Mouse (Mus musculus): ENCODE data around the gene Plcg1. TPM values are rescaled to one million over a fixed set of nuclear protein-coding genes. Genes with fewer than 3 reads are reported as not detected.

Plcg1 gene
- total RNA-seq, 2 experiments from 2014 or later = 7.5 to 11.6 TPM

- no peak for ATAC-seq (replicated peaks; ENCODE audit: low FRiP score, poor library complexity, severe bottlenecking)
Measured at GRCm38 (mm10) chr2:160767201-160767600, 36.1 kb downstream of the Plcg1 start.

DNA sequence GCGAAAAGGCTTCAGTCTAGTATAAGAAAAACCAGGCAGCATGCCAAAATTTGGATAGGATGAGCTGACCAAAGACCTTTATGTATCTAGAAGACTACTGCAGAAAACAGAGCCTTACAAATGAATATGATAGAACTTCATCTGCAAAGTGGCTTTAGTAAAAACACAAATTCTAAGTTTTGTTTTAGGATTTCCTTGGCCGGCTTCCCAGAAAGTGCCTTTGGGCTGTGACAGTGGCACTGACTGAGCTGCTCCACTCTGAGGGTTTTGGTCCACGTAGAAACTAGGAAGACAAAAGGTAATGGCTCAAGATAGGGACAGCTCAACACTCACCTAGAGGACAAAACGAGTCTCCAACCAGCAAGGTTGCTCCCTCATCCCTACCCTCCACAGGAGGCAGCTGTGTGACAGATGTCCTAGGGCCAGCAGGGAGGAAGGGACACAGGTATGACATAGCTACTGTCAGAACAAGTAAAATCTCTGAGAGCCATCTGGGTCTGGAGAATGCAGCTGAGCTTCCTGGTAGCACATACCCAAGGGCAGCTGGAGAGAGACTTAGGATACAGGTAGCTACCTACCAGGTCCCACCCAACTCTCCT, 37.1 kb downstream of the Plcg1 start:
- ATAC-seq (replicated peaks; ENCODE audit: low FRiP score, poor library complexity, severe bottlenecking) = no peak

DNA sequence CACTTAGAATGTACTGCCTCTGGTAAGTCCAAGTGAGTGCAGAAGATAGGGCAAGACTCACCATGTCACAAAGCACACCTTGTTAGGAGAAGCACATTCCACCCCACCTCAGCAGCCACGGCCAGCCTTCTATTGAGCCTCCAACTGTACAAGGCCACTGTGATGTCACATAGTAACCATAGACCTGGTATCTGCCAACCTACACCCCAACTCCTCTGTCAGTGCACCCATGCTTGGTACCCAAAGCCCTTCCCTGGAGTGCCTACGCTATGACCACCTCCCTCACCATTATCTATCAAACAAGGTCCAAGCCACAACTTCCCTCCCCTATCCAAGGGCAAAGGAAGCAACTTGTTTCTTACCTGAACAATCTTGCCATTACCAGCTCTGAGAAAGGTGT, 37.9 kb downstream of the Plcg1 start:
- ATAC-seq (replicated peaks; ENCODE audit: low FRiP score, poor library complexity, severe bottlenecking) = no peak

- no peak for ATAC-seq (replicated peaks; ENCODE audit: low FRiP score, poor library complexity, severe bottlenecking)
Measured at GRCm38 (mm10) chr2:160770409-160770808, 39.3 kb downstream of the Plcg1 start.

DNA sequence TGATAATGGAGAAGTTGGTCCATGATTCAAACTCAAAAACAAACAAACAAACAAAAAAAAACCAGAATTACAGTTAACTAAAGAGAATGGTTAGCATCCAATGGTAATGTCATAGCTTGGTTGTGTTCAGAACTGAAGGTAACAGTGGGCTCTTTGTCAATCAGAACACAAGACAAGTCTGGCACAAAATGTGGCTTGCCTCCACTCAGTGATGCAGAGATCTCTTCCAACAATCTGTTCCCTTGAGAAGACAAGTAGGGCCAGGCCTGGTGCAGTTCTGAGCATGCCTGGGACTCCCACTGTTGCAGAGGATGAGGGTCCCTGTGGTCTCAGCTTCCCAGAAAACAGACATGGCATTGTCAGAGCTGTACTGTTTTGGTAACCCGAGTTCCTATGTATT, 39.8 kb downstream of the Plcg1 start:
- ATAC-seq (replicated peaks; ENCODE audit: low FRiP score, poor library complexity, severe bottlenecking) = no peak

DNA sequence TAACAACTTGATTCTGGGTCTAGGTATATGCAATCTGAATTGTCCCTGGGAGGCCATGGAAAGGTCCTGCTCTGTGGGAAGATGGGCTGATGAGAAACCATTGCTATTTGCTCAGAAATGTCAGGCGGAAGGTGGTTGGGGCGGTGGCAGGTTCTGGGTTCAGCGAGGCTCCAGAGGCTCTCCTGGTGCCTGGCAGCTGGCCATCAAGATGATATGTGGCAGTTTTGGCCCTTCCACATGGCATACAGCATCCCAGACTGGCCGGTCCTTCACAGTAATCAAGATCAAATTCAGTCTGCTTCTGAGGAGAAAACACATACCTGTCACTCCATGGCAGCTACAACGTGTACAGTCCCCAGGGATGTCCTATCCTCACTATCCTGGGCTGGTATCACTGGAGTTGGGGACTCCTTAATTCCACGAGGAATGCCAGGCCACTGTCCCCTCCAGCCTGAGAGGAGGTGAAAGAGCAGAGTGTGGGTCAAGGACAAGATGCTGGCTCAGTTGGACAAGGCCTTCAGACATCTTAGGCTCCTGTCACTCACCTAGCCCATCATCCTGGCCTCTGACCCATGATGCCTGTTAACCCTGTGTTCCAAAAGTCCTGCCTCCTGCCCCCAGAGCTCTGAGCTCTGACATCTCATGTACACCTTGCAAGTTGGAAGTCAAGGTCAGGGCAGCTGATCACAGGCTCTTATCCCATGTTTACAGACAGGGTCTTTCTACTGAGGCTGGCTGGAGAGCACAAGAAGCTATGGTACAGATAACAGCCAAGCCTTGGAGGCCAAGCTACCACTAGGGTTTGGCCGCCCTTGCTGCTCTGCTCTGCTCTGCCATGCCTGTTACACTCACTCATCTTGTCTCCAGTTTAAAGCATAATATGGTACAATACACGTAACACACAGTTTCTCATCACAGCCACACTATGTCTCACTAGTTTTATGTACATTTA, 40.5 kb downstream of the Plcg1 start:
- no peak for ATAC-seq (replicated peaks; ENCODE audit: low FRiP score, poor library complexity, severe bottlenecking)

- ATAC-seq (replicated peaks; ENCODE audit: low FRiP score, poor library complexity, severe bottlenecking) = no peak
Measured at GRCm38 (mm10) chr2:160778034-160778433, 46.9 kb downstream of the Plcg1 start.

GRCm38 (mm10) chr2:160780154-160780833, 49.2 kb downstream of the Plcg1 start:
- no peak for ATAC-seq (replicated peaks; ENCODE audit: low FRiP score, poor library complexity, severe bottlenecking)

DNA sequence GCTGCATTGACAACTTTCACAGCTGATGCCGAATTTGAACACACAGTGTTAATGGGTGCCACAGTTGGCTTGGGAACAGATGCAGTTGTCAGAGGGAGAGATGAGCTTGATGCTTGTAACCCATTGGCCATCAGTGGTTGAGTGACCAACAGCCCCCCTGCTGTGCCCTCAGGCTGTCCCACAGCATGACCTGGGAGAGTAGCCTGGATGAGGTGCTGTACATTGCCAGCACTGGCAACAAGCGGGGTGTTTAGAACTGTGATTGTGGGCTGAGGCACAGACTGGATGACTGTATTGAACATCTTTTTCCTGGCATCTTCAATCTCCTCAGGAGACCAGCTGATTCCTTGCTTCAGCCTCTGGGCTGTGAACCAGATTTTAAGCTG, 49.7 kb downstream of the Plcg1 start:
- no peak for ATAC-seq (replicated peaks; ENCODE audit: low FRiP score, poor library complexity, severe bottlenecking)

- ATAC-seq (replicated peaks; ENCODE audit: low FRiP score, poor library complexity, severe bottlenecking) = no peak
Measured at GRCm38 (mm10) chr2:160786333-160786732, 55.2 kb downstream of the Plcg1 start.

DNA sequence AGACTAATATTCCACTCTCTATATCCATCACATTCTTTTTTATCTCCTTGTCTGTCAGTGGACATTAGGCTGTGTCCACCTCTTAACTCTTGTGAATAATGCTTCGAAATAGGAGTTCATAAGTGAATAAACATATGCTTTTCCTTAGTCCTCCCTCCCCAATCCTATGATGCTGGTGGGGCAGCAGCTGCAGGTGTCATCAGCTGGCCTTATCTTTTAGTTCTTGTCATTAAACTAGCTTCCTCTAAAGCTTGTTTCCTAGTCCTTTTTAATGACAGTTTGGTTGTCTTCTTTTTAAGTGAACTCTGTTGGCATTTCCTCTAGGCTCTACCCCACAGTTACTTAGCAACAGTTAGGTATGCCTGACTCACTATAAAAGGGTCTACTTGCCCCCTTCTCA, 57.9 kb downstream of the Plcg1 start:
- ATAC-seq (replicated peaks; ENCODE audit: low FRiP score, poor library complexity, severe bottlenecking) = no peak

DNA sequence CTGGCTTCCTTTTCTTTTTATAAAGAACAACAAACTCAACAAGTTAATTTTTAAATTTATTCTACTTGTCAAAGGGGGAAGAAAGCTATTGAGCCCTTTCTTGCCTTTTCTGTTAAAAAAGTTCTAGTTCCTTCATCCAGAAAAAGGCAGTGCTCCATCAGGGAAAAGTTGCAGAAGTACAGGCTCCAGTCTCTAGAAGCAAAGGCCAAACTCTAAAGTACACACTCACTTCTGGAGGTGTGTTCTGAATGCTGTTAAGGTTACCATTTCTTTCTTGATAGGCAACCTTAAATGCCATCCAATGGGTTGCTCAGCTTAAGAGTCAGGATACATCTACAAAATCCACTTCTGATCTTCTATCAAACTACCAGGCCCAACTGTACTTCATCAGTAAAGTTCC, 58.6 kb downstream of the Plcg1 start:
- no peak for ATAC-seq (replicated peaks; ENCODE audit: low FRiP score, poor library complexity, severe bottlenecking)

- ATAC-seq (replicated peaks; ENCODE audit: low FRiP score, poor library complexity, severe bottlenecking) = no peak
Measured at GRCm38 (mm10) chr2:160793117-160793516, 62.0 kb downstream of the Plcg1 start.

DNA sequence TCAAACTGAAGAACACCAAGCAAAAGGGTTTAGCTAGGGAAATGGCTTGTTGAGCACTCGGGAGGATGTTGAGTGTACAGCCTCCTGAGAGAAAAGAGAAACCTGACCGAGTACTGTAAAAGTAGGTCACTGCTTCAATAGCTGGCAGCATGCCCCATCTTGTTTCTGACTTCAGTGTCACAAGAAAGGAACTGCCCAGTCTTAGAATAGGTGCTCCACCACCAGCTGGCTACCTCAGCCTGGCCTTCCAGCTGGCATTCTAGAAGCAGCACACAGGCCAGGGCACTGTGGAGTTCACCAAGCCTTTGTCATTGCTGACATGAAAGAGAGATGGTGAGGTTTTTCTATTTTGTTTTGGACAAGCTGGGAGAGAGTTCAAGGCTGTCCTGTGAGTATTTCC, 65.9 kb downstream of the Plcg1 start:
- ATAC-seq (replicated peaks; ENCODE audit: low FRiP score, poor library complexity, severe bottlenecking) = no peak

GRCm38 (mm10) chr2:160798206-160798605, 67.1 kb downstream of the Plcg1 start:
- no peak for ATAC-seq (replicated peaks; ENCODE audit: low FRiP score, poor library complexity, severe bottlenecking)

DNA sequence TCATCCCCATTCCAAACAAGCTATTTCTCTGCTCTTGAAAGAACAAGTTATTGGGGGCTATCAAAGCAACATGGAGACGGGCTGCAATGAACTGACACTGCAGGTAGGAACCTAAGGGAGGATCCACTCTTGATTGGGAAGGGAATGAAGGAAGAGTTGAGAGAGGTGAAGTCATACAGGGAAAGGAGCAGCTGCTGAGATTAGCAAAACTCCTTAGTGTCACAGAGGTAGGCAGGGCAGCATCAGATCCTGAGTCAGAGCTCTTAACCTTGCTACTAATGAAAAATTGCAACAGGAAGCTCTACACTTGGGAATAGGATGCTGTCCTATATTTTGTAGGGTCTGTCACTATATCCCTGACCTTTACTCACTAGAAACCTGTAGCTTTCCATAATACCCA, 69.9 kb downstream of the Plcg1 start:
- ATAC-seq (replicated peaks; ENCODE audit: low FRiP score, poor library complexity, severe bottlenecking) = no peak

DNA sequence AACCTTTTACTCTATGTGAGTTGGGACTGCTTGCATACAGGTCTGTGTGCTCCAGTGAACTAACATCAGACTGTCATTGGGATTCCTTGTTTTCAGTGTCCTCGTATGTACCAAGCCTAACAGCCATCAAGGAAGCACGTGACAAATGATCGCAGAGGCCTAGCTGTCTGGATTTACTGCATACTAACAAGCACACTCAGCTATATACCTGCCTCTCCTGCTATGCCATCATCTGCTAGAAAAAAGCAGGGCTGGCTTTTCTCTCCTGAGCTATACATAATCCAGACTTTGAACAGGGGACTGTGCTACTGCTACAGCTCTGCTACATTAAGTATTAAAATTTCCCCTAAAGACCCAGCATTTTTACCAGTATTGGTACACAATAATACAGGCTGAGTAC, 71.2 kb downstream of the Plcg1 start:
- ATAC-seq (replicated peaks; ENCODE audit: low FRiP score, poor library complexity, severe bottlenecking) = no peak

DNA sequence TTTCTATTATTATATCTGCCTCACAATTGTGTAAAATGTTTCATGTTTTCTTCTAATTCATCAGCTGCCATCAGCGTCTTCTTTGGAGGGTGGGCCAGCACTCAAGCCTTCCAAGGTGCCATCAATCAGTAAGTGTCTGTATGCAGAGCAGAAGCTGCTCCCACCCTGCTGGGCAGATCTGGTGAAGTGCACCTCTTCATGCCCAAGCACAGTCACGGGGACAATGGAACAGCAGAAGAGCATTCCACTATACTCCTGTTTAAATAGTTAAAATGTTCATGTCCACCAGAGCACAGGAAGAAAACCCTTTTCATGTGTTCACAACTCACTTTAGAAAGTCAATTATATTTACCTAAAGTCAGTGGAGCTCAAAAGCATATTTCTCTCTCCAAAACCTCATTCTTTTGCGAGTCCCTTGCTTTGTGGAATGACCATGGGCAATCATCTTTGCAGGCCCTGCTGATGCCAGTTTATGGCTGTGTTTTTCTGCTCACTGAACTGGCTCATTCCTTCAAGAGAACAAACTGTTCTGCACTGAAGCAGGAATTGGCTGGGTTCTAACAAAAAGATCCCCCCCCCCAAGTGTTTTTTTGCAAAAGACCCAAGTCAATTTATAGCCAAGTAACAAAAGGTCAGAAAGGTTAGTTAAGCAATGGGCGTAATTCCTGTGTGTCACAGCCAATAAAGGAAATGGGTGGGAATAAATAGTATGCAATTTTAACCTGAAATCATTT, 73.9 kb downstream of the Plcg1 start:
- ATAC-seq (replicated peaks; ENCODE audit: low FRiP score, poor library complexity, severe bottlenecking) = no peak

- ATAC-seq (replicated peaks; ENCODE audit: low FRiP score, poor library complexity, severe bottlenecking) = no peak
Measured at GRCm38 (mm10) chr2:160806091-160806521, 75.0 kb downstream of the Plcg1 start.

GRCm38 (mm10) chr2:160810376-160810775, 79.3 kb downstream of the Plcg1 start:
- ATAC-seq (replicated peaks; ENCODE audit: low FRiP score, poor library complexity, severe bottlenecking) = no peak

Measured in erythroid progenitor cell, adult 5-6 weeks (primary cell).